Mouse (Mus musculus): ENCODE measurements around the gene 1700007K13Rik. TPM values are rescaled to one million over a fixed set of nuclear protein-coding genes. Genes with fewer than 3 reads are reported as not detected.

Gene 1700007K13Rik
- total RNA-seq, 1 experiment from 2014 or later, result not detected

- 0 out of 2 replicates have a peak, but pooled peaks have one; percentile 33 for ATAC-seq (replicated peaks; ENCODE audit: low read depth, poor library complexity, severe bottlenecking)
Observed at GRCm38 (mm10) chr2:28419898-28420297, 46.2 kb downstream of the 1700007K13Rik start.

DNA sequence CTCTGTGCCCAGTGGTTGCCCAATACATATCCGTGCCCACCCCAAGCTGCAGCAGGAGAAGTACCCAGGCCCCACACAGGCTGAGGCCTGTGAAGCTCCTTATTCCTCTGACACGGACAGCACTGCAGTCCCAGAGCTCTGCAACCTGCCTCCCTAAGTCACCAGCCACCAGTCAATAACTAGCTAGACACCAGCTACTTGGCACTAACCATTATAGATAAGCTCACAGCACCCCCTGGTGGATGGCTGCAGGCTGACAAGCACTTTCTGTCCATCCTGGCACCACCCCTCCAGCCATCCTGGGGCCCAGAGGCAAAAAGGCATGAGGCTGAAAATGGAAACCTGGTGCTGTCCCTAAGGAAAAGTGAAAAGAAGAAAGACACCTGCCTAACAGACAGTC is 48.1 kb downstream of the 1700007K13Rik start:
- ATAC-seq (replicated peaks; ENCODE audit: low read depth, poor library complexity, severe bottlenecking), result peak; percentile 90

- no peak for ATAC-seq (replicated peaks; ENCODE audit: low read depth, poor library complexity, severe bottlenecking)
Observed at GRCm38 (mm10) chr2:28416511-28416910, 49.6 kb downstream of the 1700007K13Rik start.

- no peak for ATAC-seq (replicated peaks; ENCODE audit: low read depth, poor library complexity, severe bottlenecking)
Observed at GRCm38 (mm10) chr2:28415387-28416024, 50.6 kb downstream of the 1700007K13Rik start.

- ATAC-seq (replicated peaks; ENCODE audit: low read depth, poor library complexity, severe bottlenecking), result no peak
Observed at GRCm38 (mm10) chr2:28414757-28415137, 51.4 kb downstream of the 1700007K13Rik start.

DNA sequence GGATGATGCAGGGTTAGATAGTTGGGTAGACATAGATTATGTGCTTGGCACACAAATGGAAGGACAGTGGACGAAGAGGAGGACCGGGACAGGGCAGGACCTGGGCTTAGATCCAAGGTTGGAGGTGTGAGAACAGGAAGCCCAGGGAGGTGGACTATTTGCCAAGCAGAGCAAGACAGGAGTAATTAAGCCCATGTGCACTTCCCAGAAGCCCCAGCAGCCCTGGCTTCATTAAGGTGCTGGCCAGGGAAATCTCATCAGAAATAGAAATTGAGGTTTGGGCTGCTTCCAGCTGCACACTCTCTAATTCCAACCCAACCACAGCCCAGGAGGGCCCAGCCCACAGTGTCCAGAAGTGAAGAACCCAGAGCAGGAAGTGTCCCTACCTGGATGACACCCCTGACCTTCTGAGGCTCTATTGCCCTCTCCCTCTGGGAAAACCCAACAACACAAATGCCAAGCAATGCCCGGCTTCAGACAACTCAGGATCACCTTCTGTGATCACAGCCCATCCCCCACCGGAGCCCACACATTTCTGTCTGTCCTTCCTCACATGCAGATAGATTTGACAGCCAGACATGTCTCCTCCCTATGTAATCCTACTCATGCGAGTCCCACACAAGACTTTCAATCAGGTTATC is 51.9 kb downstream of the 1700007K13Rik start:
- ATAC-seq (replicated peaks; ENCODE audit: low read depth, poor library complexity, severe bottlenecking), result no peak

DNA sequence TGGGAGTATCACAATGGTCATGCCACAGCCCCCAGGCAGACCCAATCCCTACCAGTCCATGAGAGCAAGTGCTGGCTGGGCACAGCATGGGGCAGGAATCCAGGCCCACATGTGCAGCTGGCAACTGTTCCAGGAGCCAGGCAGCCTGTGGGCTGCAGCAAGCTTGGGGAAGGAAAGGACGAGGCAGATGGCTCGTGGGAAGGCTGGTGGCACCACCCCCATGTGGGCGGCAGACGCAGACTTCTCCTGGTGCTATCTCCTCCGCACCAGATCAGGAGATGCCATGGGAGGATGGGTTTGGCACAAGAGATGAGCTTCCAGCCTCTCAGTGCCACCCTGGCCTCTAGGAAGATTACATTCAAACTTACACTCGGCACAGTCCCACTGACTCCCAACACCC is 53.2 kb downstream of the 1700007K13Rik start:
- no peak for ATAC-seq (replicated peaks; ENCODE audit: low read depth, poor library complexity, severe bottlenecking)

Other genes starting within 250 kb of the 1700007K13Rik start
- gene Ppp1r26, start 19.5 kb downstream of the 1700007K13Rik start, total RNA-seq (2017), result 3.4 and 5.0 TPM in 2 replicates
- gene Mrps2, start 1.7 kb upstream of the 1700007K13Rik start, total RNA-seq (2017), result 33.2 and 35.2 TPM in 2 replicates
- not detected in 2 replicates for gene Gbgt1, start 30.6 kb upstream of the 1700007K13Rik start, total RNA-seq (2017)
- not detected in 2 replicates for gene Gm10134, start 39.8 kb upstream of the 1700007K13Rik start, total RNA-seq (2017)
- gene Ralgds, start 46.8 kb upstream of the 1700007K13Rik start, total RNA-seq (2017), result 3.7 and 4.3 TPM in 2 replicates
- not detected in 2 replicates for gene Cel, start 97.1 kb upstream of the 1700007K13Rik start, total RNA-seq (2017)
- gene Gtf3c5, start 117.4 kb upstream of the 1700007K13Rik start, total RNA-seq (2017), result 9.7 and 19.0 TPM in 2 replicates
- gene Gfi1b, start 155.7 kb upstream of the 1700007K13Rik start, total RNA-seq (2017), result 29.5 and 30.7 TPM in 2 replicates
- 14.5 and 18.7 TPM in 2 replicates for gene Tsc1, start 174.9 kb upstream of the 1700007K13Rik start, total RNA-seq (2017)
- gene Spaca9, start 233.4 kb upstream of the 1700007K13Rik start, total RNA-seq (2017), result 2.5 and 6.6 TPM in 2 replicates
- 1.6 TPM in 1 of 2 replicates, not detected in the other for gene Ak8, start 233.8 kb upstream of the 1700007K13Rik start, total RNA-seq (2017)